Mouse (Mus musculus): ENCODE measurements around the gene 1700014D04Rik. TPM values are rescaled to one million over a fixed set of nuclear protein-coding genes. Genes with fewer than 3 reads are reported as not detected.

Gene 1700014D04Rik
- polyA plus RNA-seq, 1 experiment from 2014 or later = not detected

- no peaks in the 10 kb centered on the region for H3K9me3 ChIP-seq (ENCODE audit: control insufficient read depth, low read length)
- no peaks in the 10 kb centered on the region for H3K27me3 ChIP-seq (ENCODE audit: control insufficient read depth, insufficient read depth, low read length)
- peak overlapping the region; percentile 94 for H3K27ac ChIP-seq (replicated peaks; ENCODE audit: low read depth, low read length)
- ATAC-seq (ENCODE audit: insufficient number of reproducible peaks, low FRiP score, low TSS enrichment, low read depth) (no peak), DNase-seq (ENCODE audit: low spot score) (no peak)
- H3K9ac ChIP-seq (ENCODE audit: low read length) = no peak overlapping the region
- peaks cover 16% of the 10 kb centered on the region for H3K4me1 ChIP-seq (ENCODE audit: control insufficient read depth, insufficient read depth, low read length)
- 77% methylated on average over 9 of the region's 9 CpGs for WGBS
- H3K4me3 ChIP-seq (ENCODE audit: low read depth, low read length) = no peak overlapping the region; the same call in 1 of the 2 replicates
- H3K36me3 ChIP-seq (ENCODE audit: control insufficient read depth, insufficient read depth, low read length) = peaks cover 4% of the 10 kb centered on the region; the same call in 1 of the 2 replicates
- H3K4me2 ChIP-seq (ENCODE audit: low read depth, severe bottlenecking) = peak overlapping the region; percentile 74; the same call in 1 of the 2 replicates
Observed at GRCm38 (mm10) chr13:59770847-59771246, 24.3 kb upstream of the 1700014D04Rik start.

DNA sequence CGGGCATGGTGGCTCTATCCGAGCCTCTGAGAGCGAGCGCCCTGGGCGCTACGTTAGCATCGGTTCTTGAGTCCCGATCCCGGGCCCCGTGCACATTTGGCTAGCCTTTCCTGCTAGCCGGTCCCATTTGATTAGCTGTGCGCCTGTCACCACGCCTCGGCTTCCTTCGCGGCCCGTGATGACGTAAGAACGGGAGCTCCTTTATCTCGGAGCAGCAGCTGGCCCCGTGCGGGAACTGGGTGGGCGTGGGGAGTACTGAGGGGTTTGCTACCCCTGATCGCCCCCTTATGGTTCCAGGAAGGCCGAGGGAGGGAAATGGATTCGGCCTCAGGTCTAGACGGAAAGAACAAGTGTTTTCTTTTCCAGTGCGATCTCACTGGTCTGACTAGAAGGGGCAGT is 23.6 kb upstream of the 1700014D04Rik start:
- Histone ChIP-seq H3K36me3 (ENCODE audit: control insufficient read depth, insufficient read depth, low read length) (peaks cover 4% of the 10 kb centered on the region; the same call in 1 of the 2 replicates), H3K4me2 (ENCODE audit: low read depth, severe bottlenecking) (peak overlapping the region; percentile 74), H3K4me1 (ENCODE audit: control insufficient read depth, insufficient read depth, low read length) (peaks cover 16% of the 10 kb centered on the region), H3K27ac (replicated peaks; ENCODE audit: low read depth, low read length) (peak overlapping the region; percentile 94), H3K4me3 (ENCODE audit: low read depth, low read length) (peak overlapping the region; percentile 81), H3K9ac (ENCODE audit: low read length) (peak overlapping the region; percentile 70), H3K9me3 (ENCODE audit: control insufficient read depth, low read length) (no peaks in the 10 kb centered on the region), H3K27me3 (ENCODE audit: control insufficient read depth, insufficient read depth, low read length) (no peaks in the 10 kb centered on the region)
- ATAC-seq (ENCODE audit: insufficient number of reproducible peaks, low FRiP score, low TSS enrichment, low read depth) = peak; percentile 87
- DNase-seq (ENCODE audit: low spot score) = peak; percentile 90
- WGBS = under 1% methylated on average over 28 of the region's 28 CpGs

GRCm38 (mm10) chr13:59769296-59770163 is 23.0 kb upstream of the 1700014D04Rik start, which contains the start of gene Isca1:
Gene Isca1 (minus strand): TSS chr13:59769810.
- H3K4me2 ChIP-seq (ENCODE audit: low read depth, severe bottlenecking) = peak within 1 kb of the TSS; percentile 74
- under 1% methylated on average over 90 of the region's 91 CpGs for WGBS
- H3K9ac ChIP-seq (ENCODE audit: low read length) = peak within 1 kb of the TSS; percentile 84
- peaks cover 16% of the 10 kb centered on the region for H3K4me1 ChIP-seq (ENCODE audit: control insufficient read depth, insufficient read depth, low read length)
- DNase-seq (ENCODE audit: low spot score) (peak; percentile 99), ATAC-seq (ENCODE audit: insufficient number of reproducible peaks, low FRiP score, low TSS enrichment, low read depth) (peak; percentile 98)
- no peaks in the 10 kb centered on the region for H3K9me3 ChIP-seq (ENCODE audit: control insufficient read depth, low read length)
- peaks cover 4% of the 10 kb centered on the region; the same call in 1 of the 2 replicates for H3K36me3 ChIP-seq (ENCODE audit: control insufficient read depth, insufficient read depth, low read length)
- H3K4me3 ChIP-seq (ENCODE audit: low read depth, low read length) = peak within 1 kb of the TSS; percentile 81
- H3K27me3 ChIP-seq (ENCODE audit: control insufficient read depth, insufficient read depth, low read length) = no peaks in the 10 kb centered on the region
- peak within 1 kb of the TSS; percentile 94 for H3K27ac ChIP-seq (replicated peaks; ENCODE audit: low read depth, low read length)

DNA sequence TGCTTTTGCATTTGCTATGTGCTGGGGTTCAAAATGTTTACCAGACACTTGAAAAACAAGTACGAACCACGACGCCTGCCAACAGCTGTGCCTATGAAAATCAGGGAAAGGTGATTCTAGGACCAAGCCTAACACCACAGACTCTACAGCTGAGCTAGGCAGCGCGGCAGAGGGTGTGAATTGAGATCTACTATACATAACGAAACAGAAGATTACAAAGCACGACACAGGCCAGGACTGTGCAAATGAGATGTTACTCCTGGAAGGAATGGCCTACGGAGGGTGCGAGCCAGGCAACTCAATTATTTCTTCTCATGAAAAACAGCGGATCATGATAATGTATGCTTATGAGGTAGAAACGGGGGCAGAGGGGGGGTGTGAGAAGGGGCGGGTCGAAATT is 22.0 kb upstream of the 1700014D04Rik start:
- Histone ChIP-seq H3K4me2 (ENCODE audit: low read depth, severe bottlenecking) (peak overlapping the region; percentile 74), H3K36me3 (ENCODE audit: control insufficient read depth, insufficient read depth, low read length) (peaks cover 4% of the 10 kb centered on the region; the same call in 1 of the 2 replicates), H3K9ac (ENCODE audit: low read length) (no peak overlapping the region), H3K4me3 (ENCODE audit: low read depth, low read length) (peak overlapping the region; percentile 81), H3K9me3 (ENCODE audit: control insufficient read depth, low read length) (no peaks in the 10 kb centered on the region), H3K4me1 (ENCODE audit: control insufficient read depth, insufficient read depth, low read length) (peaks cover 16% of the 10 kb centered on the region), H3K27ac (replicated peaks; ENCODE audit: low read depth, low read length) (no peak overlapping the region; the same call in 1 of the 2 replicates), H3K27me3 (ENCODE audit: control insufficient read depth, insufficient read depth, low read length) (no peaks in the 10 kb centered on the region)
- WGBS = 41% methylated on average over 13 of the region's 13 CpGs
- DNase-seq (ENCODE audit: low spot score) (peak; percentile 25), ATAC-seq (ENCODE audit: insufficient number of reproducible peaks, low FRiP score, low TSS enrichment, low read depth) (no peak)

DNA sequence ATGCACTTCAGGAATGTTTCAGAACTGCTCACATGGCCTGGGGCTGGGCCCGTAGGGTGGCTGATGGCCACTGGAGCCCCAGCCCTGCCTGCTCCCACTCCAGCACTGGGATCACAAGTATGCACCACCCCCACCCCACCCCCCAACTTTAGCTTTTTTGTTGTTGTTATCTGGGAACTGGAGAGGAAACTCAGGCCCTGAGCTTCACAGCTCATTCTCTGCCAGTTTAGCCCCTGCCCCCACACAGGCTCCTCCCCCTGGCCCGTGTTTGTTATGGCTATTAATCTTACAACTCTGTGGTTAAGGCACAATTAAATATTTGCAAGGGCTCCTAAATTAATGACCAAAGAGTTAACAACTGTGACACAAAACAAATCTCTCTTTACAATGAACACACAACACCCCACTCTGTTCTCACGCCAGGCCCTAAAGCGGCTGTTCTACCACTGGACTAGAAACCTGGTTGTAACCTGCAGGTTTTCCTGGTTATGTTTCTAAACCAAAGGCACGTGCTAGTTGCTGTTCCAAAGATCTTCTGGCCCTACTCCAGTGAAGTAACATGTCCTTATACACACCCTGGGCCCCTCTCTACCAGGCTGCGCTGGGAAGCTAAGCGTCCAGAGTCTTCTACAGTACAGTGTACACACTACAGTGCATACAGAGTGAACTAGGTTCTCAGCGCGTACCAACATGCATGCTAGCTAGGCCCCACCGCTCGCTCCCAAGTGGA is 20.4 kb upstream of the 1700014D04Rik start:
- DNase-seq (ENCODE audit: low spot score) = no peak
- no peaks in the 10 kb centered on the region for H3K27me3 ChIP-seq (ENCODE audit: control insufficient read depth, insufficient read depth, low read length)
- no peak overlapping the region for H3K9ac ChIP-seq (ENCODE audit: low read length)
- 0 out of 2 replicates have a peak overlapping the region, but pooled peaks have one; percentile 26 for H3K27ac ChIP-seq (replicated peaks; ENCODE audit: low read depth, low read length)
- peaks cover 16% of the 10 kb centered on the region for H3K4me1 ChIP-seq (ENCODE audit: control insufficient read depth, insufficient read depth, low read length)
- H3K4me2 ChIP-seq (ENCODE audit: low read depth, severe bottlenecking) = no peak overlapping the region
- no peaks in the 10 kb centered on the region for H3K36me3 ChIP-seq (ENCODE audit: control insufficient read depth, insufficient read depth, low read length)
- 75% methylated on average over 11 of the region's 11 CpGs for WGBS
- ATAC-seq (ENCODE audit: insufficient number of reproducible peaks, low FRiP score, low TSS enrichment, low read depth) = no peak
- no peaks in the 10 kb centered on the region for H3K9me3 ChIP-seq (ENCODE audit: control insufficient read depth, low read length)
- no peak overlapping the region for H3K4me3 ChIP-seq (ENCODE audit: low read depth, low read length)

DNA sequence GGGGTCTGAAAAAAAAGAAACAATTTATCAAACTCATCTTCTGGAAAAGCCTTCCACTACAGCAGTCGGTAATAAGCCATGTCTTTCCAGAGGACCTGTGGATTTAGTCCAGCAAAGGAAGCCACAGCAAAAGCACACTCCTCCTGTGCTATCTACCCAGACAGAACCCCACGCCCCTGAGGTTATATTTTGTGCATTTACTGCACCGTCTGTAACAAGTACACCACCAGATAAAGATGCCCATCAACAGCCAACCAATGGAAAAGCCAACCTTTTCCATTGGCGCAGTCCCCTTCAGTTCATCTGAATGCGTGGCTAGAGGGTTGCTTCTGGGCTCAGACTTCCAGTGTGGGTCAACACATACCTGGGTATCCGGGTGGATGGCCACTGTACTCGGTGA is 16.2 kb upstream of the 1700014D04Rik start:
- H3K9me3 ChIP-seq (ENCODE audit: control insufficient read depth, low read length) = no peaks in the 10 kb centered on the region
- peaks cover 10% of the 10 kb centered on the region; the same call in 1 of the 2 replicates for H3K4me1 ChIP-seq (ENCODE audit: control insufficient read depth, insufficient read depth, low read length)
- DNase-seq (ENCODE audit: low spot score) (no peak), ATAC-seq (ENCODE audit: insufficient number of reproducible peaks, low FRiP score, low TSS enrichment, low read depth) (no peak)
- no peaks in the 10 kb centered on the region for H3K27me3 ChIP-seq (ENCODE audit: control insufficient read depth, insufficient read depth, low read length)
- WGBS = 92% methylated on average over 7 of the region's 7 CpGs
- no peak overlapping the region for H3K4me2 ChIP-seq (ENCODE audit: low read depth, severe bottlenecking)
- no peak overlapping the region for H3K4me3 ChIP-seq (ENCODE audit: low read depth, low read length)
- peaks cover 2% of the 10 kb centered on the region; the same call in 1 of the 2 replicates for H3K36me3 ChIP-seq (ENCODE audit: control insufficient read depth, insufficient read depth, low read length)
- no peak overlapping the region for H3K9ac ChIP-seq (ENCODE audit: low read length)
- no peak overlapping the region for H3K27ac ChIP-seq (replicated peaks; ENCODE audit: low read depth, low read length)

DNA sequence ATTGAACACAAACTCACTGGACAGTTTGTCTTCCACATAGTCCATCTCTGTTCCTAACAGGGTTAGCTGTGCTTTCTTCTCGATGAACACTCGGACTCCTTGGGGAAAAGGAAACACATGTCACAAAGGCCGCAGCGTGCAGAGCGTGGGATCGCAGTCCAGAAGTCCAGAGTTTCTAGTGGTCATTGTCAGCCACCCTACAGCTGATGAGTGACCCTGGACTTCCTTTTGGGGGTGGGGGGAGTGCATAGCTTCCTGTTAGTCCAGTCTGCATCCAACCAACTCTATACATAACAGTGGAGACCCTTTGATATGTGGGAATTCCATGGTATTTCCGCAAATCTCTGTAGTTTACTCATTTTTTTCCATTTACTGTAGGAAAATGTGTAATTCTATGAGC is 10.4 kb upstream of the 1700014D04Rik start:
- peaks cover 5% of the 10 kb centered on the region; the same call in 1 of the 2 replicates for H3K36me3 ChIP-seq (ENCODE audit: control insufficient read depth, insufficient read depth, low read length)
- ATAC-seq (ENCODE audit: insufficient number of reproducible peaks, low FRiP score, low TSS enrichment, low read depth) = no peak
- no peak overlapping the region for H3K4me3 ChIP-seq (ENCODE audit: low read depth, low read length)
- H3K9ac ChIP-seq (ENCODE audit: low read length) = no peak overlapping the region
- no peaks in the 10 kb centered on the region for H3K9me3 ChIP-seq (ENCODE audit: control insufficient read depth, low read length)
- DNase-seq (ENCODE audit: low spot score) = no peak
- no peaks in the 10 kb centered on the region for H3K27me3 ChIP-seq (ENCODE audit: control insufficient read depth, insufficient read depth, low read length)
- 94% methylated on average over 7 of the region's 7 CpGs for WGBS
- H3K4me1 ChIP-seq (ENCODE audit: control insufficient read depth, insufficient read depth, low read length) = no peaks in the 10 kb centered on the region
- no peak overlapping the region for H3K27ac ChIP-seq (replicated peaks; ENCODE audit: low read depth, low read length)
- H3K4me2 ChIP-seq (ENCODE audit: low read depth, severe bottlenecking) = no peak overlapping the region

DNA sequence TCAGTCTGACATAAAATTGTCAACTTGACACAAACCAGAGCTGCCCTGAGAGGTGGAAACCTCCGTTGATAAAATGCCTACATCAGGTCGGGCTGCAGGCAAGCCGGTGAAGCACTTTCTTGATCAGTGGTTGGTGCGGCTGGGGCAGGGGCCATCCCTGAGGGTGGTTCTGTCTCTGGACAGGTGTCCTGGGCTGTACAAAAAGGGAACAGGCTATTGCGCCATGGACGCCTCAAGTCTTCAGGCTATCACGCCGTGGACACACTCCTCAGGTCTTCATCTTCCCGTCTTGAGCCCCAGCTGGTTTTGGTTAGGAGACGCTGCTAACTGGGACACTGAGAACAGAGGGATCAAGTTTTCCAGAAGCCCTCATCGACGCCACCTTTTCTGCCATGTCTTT is 3.8 kb upstream of the 1700014D04Rik start:
- no peak for DNase-seq (ENCODE audit: low spot score)

More for the DNA sequence above, 3.8 kb upstream of the 1700014D04Rik start:
- H3K27me3 ChIP-seq (ENCODE audit: control insufficient read depth, insufficient read depth, low read length) = no peaks in the 10 kb centered on the region
- no peak overlapping the region for H3K9ac ChIP-seq (ENCODE audit: low read length)
- no peak overlapping the region for H3K4me3 ChIP-seq (ENCODE audit: low read depth, low read length)
- no peak for ATAC-seq (ENCODE audit: insufficient number of reproducible peaks, low FRiP score, low TSS enrichment, low read depth)
- 35% methylated on average over 12 of the region's 12 CpGs for WGBS
- no peaks in the 10 kb centered on the region for H3K36me3 ChIP-seq (ENCODE audit: control insufficient read depth, insufficient read depth, low read length)
- H3K9me3 ChIP-seq (ENCODE audit: control insufficient read depth, low read length) = no peaks in the 10 kb centered on the region
- no peak overlapping the region for H3K27ac ChIP-seq (replicated peaks; ENCODE audit: low read depth, low read length)
- 0 out of 2 replicates have a peak, but pooled peaks cover 2% of the 10 kb centered on the region for H3K4me1 ChIP-seq (ENCODE audit: control insufficient read depth, insufficient read depth, low read length)
- H3K4me2 ChIP-seq (ENCODE audit: low read depth, severe bottlenecking) = no peak overlapping the region
